Mouse (Mus musculus): ENCODE measurements around the gene Cdc42.

The Cdc42 gene

DNA sequence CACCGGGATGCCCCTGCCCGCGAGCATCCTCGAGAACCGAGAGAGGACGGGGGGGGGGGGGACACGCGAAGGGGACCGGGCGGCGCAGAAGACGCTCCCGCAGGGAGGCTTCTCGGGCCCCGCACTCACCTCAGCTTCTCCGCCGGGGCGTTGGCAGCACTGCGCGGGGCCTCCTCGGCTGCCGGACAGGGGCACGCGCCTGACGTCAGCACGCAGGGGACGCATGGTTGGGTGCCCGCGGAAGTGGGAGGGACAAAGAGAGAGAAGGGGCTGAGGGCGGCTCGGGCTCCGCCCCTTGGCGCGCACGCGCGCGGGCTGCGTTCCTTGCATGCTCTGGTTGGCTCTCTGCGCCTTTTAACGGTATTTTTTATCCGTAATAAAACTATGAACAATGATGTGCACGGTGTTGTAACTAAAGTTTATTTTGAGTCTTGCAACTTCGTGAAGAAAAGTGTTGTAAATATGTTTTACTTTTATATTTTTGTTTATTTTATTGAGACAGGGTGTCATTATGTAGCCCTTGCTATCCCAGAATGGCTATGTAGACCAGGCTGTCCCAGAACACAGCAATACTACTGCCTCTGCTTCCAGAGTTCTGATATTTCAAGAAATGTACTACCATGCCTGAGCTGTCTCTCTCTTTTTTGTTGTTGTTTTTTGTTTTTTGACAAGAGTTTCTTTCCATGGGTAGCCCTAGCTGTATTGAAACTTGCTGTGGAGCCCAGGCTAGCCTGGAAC, at the start of gene Cdc42:
Cdc42 (minus strand) TSS at position 204 of the 738 bp plus-strand sequence.
- DNase-seq (ENCODE audit: low read depth, low spot score): peak; percentile 98

DNA sequence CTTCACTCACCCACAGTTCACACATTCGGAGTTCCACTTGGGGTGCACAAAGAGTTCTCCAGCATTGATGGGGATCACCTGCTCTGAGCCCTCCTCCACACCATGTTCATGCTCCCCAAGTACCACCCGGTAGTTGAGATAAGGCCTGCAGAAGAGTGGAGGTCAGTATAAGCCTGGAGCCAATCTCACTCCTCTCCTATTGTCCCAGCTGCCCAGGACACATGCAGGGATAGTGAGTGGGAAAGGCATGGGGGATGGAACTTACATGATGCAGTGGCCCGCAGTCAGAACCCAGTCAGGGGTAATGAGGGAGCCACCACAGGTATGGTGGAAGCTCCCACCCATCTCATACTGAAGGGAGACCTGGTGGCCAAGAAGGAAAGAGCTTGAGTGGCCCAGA, 48.1 kb upstream of the Cdc42 start:
- no peak for DNase-seq (ENCODE audit: low read depth, low spot score)

DNA sequence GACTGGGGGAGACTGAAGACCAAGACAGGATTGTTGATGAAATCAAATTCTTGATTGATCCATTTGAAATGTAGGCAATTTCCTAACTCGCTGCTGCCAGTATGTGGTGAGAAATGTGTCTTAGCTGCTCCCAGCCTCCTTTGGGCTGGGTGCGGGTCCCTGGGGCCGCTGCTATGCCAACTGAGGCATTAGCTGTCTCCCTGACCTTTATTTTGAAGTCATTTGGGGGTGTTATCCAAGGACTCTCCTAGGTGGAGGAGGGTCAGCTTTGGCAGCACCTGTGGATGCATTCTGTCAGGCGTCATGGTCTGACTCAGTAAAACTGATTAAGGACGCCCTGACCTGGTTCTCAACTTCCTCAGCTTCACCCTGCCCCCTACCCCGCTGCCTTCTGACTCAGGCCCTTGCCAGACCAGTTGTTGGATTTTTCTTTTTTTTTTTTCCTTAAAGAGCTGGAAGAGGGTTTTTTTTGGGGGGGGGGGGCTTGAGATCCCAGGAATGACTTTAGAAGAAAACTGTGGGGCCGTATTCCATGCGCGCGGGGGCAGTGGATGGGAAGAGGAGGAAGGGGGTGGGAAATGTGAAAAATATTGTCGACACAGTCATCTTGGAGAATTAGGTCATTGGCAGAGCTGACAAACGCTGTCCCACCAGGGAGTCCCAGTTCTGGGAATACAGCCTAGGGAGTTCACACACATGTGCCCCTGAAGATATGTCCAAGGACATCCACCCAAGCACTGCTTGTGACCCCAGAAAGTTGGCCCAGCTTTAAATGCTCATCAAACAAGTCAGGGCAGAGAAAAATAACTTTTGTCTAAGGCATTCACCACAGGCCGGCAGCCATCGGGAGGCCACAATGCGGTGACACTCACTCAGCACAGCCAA, 39.4 kb upstream of the Cdc42 start:
- no peak for DNase-seq (ENCODE audit: low read depth, low spot score)

DNA sequence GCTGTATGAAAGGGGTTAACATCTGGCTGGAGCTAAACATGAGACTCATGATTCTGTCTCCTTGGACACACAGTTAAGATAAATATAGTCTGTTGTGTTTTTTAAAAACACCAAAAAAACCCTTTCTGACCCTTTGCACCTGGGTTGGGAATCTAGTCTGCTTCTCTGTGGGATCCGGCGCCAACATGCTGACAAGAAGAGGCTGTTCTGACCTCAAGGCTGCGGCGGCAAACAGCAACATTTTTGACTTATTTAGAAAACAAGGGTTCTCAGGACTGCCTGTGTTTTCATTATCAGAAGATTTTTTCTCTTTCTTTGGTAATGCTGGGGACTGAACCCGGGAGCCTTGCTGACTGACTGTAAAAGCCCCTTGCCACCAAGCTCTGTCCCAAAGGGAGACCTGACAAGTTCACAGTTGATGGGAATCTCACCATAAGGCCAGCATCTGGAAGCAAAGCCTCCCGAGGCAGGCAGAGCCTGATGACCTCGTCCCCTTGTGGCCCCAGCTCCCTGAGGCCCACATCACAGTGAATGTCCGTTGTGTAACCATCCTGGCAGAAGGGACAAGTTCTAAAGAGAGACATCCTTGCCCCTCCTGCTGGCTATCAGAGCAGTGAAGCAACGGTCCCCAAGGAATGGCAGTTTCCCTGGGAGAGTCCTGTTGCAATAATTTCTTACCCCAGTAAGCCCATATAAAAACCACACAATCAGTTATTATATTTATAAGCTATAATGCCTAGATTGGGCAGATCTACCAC, 36.0 kb upstream of the Cdc42 start:
- no peak for DNase-seq (ENCODE audit: low read depth, low spot score)

DNA sequence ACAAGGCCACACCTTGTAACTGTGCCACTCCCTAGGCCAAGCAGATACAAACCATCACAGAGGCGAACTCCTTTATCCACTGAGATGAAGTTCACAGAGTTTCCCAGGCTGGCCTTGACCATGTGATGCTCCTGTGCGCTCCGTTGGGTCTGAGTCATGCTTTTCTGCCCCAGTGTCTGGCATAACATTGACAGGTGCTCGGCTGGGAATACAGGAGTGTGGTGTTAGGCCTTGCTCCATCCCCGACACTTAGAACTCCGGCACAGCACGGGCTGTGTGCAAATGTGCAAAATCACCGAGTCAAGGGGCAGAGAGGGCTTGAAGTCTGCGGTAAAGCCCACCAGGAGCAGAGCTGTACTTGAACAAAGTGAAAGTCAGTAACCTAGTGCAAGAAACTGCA, 35.4 kb upstream of the Cdc42 start:
- no peak for DNase-seq (ENCODE audit: low read depth, low spot score)

DNA sequence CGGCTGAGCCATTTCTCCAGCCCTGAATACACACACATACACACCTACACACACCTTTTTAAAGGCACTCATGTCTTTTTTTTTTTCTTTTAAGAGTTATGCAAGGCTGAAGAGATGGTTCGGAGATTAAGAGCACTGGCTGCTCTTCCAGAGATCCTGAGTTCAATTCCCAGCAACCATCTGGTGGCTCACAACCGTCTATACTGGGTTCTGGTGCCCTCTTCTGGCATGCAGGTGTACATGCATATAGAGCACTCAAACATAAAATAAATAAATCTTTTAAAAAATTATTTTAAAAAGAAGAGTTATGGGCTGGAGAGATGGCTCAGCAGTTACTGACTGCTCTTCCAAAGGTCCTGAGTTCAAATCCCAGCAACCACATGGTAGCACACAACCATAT, 33.8 kb upstream of the Cdc42 start:
- DNase-seq (ENCODE audit: low read depth, low spot score): peak; percentile 30

DNA sequence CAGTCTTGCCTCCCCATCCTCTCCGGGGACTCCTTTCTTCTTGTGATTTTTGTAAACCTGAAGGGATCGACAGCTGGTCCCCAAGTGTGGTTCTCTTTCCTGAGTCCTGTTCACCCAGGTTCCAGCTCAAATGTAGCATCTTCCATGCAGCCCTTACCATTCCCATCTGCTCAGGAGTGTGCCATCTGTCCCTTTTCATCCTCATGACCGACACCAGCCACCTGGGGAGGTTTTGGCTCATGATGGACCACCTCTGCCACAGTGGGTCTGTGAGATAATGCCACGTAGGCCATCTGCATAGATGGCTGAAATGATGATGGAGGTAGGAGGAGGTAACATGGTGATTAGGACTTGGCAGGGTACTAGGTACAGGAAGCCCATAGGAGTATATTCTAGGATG, 32.7 kb upstream of the Cdc42 start:
- no peak for DNase-seq (ENCODE audit: low read depth, low spot score)

DNA sequence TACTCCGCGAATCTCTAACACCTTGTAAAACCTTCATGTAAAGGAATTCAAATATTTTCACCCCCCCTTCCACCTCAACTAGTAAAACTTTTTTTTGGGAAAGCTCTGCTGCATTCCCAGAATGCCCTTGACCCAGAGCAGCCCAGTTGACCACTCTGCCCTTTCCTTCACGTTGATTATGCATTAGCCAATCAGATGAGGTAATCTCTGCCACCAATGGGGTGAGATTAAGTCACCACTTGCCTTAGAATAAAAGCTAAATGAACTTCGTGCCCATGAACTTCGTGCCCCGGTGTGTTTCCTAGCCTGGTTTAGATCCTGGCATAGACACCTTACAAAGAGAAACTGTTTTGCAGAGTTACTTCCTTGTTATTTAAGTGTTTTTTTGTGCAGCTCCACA, 31.5 kb upstream of the Cdc42 start:
- peak; percentile 36 for DNase-seq (ENCODE audit: low read depth, low spot score)

DNA sequence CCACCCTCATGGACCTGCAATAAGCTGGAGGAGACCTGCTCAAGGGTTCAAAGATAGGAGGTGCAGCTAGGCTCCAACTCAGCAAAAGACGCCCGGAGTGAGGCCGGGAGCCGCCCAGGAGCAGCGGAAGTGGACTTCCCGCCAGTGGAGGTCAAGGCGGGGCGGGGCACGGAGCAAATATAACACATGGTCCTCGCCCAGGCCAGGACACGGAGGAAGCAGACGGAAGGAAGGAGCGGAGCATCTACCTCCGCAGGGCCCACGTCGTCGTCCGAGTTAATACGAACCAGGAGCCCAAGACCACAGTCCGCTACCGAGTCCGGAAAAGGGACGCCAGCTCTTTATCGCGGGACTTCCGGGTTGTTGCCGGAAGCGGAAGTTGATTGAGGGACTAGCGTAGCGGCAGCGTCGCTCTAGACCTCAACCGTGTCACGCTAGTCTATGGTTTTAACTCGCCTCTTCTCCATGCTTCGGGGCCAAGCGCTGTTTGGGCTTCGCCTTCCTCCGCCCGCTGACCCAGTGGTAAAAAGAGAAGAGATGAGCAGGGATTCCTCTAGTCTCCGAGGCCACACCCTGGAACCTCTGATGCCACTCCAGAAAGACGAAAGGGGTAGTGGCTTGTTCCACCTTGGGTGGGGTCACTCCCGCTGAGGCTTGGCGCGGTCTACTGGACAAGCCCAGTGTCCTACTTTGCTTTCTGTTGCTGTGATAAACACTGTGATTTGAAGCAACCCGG, 30.7 kb upstream of the Cdc42 start:
- DNase-seq (ENCODE audit: low read depth, low spot score): peak; percentile 91

DNA sequence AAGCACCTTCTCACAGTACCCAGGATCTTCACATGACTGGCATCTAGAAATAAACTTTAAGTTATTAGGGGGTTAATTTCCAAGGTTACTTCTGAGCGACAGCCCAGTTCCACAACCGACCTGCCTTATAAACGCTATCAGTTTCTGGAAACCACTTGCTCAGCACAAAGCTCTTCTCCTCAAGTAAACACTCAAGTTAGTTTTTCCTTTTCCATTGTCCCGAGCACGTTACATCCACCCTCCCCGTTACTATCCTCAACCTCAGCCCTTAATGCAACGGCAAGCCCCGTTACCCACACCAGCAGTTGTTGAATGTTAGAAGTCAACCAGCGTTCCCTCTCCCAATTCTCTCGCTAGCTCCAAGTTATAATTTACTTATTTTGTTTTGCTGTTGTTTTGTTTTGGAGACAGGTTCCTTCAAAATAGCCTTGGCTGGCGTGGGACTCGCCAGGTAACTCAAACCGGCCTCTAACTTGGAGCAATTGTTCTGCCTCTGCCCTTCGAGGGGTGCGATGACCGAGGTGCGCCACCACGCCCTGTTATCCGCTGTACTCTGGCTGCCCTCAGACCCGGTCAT, 30.1 kb upstream of the Cdc42 start:
- DNase-seq (ENCODE audit: low read depth, low spot score): peak; percentile 26

DNA sequence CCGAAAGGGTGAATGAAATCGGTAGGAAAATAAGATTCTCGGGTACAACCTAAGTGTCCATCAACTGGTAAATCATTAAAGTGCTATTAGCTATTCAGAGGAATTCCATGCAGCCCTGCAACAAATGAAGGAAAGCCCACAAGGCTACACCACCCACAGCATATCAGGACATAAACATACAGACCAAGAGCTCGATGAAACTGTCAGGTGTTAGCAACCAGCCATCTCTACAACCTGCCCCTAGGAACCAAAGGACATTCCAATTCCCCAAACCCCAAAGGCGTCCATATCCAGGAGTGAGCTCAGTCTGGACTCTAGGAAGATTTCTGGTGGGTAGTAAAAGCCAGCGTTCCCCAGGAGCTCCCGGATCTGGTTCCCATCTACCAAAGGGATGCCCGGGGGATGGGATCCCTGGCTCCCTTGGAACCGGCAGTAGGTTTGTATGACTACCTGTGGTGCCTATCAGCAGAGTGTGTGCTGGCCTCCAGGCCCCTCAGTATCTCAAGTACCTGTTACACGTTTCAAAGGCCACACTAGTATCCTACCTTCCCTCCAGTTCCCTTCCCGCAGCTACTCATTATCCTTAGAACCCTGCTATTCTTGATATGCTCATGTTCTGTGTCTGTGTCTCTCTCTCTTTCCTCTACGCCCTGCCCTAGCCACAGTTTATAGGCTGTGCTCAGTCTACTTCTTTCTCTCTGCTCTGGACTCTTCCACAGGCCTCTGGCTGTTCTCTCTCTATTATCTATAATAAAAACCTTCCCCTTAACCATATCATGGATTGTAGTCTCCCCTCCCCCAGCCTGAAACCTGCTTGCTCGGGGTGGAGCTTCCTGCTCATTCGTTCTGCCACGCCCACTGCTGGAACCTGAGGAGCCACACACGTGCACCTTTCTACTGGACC, 23.4 kb upstream of the Cdc42 start:
- no peak for DNase-seq (ENCODE audit: low read depth, low spot score)

DNA sequence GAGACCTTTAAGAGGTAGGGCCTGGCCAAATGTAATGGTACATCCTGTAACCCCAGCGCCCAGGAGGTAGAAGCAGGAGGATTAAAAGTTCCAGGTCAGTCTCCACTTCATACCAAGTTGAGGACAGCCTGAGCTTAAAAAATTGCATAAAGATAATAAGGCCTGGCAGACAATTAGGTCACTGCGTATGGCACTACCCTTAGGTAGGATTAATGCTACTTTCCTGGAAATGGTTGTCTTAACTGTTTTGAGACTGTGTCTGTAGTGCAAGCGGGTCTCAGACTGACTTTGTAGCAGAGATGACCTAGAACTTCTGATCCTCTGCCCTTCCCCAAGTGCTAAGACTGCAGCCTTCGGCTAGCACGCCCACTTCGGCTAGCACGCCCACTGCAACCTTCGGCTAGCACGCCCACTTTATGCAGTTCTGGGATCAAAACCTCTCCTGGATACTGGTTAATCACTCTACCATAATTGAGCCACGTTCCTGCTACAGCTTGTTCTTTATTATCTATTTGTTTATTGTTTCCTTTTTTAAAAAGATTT, 22.3 kb upstream of the Cdc42 start:
- no peak for DNase-seq (ENCODE audit: low read depth, low spot score)

DNA sequence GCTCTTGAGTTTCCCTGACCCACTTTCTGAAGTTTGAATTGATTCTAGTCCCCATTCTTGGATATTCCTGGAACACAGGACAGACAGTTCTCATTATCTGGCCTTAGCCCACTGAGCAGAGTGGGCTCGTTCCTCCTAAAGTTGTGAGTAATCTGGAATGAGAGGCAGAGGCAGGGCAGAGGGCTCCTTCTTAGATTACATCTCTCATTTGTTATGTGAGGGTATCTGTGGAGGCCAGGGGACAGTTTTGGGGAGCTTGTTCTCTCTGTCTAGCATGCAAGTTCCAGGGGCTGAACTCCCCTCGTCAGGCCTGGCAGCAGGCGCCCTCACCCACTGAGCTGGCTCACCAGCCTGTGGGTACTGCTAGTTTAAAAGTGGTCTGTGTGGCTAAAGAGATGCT, 21.6 kb upstream of the Cdc42 start:
- no peak for DNase-seq (ENCODE audit: low read depth, low spot score)

DNA sequence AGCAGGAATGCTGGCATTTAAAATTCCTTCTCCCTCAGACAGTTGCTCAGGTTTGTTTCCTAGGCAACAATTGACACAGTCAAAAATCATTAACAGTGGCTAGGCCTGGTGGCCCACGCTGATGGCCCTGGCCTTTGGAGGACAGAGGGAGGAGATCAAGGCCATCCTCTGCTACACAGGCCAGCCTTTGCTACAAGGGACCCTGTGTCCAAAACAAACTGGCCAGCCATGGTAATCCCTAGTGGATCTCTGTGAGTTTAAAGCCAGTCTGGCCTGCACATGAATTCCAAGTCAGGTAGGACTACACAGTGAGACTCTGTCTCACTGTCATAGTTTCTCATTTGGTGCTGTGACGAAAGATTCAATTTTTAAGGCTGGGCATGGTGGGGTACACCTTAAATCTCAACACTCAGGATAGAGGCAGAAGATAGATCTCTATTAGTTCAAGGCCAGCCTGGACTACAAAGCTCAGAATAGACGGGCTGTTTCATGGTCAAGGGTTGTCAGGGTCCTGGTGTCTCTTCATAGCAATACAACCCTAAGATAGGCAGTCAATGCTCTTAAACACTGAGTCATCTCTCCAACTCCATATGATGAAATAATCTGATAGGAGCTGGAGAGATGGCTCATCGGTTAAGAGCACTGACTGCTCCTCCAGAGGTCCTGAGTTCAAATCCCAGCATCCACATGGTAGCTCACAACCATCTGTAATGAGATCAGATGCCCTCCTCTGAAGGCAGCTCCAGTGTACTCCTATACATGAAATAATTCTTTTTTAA, 20.2 kb upstream of the Cdc42 start:
- no peak for DNase-seq (ENCODE audit: low read depth, low spot score)

DNA sequence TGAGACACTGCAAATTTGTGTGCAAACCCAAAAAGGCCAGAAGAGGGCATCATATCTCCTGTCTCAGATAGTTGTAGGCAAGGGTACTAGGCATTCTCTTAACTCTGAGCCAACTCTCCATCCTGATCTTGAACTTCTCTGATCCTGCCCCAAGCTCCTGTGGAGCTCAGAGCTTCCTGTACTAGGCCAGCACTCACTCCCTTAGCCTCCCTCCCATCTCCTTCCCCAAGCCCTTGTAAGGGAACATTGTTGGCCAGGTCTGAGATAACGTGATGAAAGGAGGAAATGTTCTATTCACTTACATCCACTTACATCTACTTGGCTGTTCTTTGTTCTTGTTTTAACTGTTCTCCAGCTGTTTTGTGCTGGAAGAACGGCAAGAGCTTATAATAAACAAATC, 19.3 kb upstream of the Cdc42 start:
- no peak for DNase-seq (ENCODE audit: low read depth, low spot score)

DNA sequence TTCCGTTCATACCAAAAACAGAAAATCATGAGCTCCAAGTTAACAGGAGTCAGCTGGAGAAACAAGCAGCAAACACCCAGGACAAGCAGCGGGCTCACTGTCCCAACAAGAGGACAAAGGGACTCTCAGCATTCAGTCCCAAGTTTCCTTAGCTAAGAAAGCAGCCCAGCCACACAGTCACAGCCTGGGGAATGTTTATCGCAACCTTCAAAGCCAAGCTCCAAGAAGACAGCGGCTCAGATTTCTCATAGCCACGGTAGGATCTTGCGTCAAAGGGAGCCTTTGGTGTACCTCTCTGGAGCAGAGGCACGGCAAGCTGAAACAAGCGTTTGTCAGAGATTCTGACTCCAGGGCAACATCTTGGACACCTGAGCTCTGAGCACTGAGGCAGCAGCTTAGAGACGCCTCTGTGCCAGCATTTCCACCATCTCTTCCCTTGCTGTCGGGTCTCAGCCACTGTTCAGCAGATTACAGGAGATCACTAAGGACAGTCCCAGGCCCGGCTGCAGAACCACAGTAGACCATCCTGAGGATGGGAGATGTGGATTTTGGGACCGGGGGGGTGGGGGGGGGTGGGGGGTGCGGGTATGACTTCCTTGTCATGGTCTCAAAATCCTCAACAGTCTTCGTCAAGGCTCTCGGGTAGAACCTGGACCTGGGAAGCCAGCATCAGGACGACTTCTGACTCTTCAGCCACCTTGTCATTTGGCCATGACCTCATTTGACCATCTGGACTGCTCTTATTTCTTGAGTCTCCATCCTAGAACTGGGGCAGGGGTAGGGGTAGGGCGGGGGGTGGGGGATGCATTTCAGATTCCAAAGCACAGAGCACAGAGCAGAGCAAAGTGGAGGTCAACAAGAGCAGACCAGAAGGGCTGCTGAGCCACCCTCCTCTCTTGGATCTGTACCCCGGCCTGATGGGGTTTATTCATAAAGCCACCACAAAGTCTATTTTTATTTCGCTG, 18.1 kb upstream of the Cdc42 start:
- DNase-seq (ENCODE audit: low read depth, low spot score): no peak

DNA sequence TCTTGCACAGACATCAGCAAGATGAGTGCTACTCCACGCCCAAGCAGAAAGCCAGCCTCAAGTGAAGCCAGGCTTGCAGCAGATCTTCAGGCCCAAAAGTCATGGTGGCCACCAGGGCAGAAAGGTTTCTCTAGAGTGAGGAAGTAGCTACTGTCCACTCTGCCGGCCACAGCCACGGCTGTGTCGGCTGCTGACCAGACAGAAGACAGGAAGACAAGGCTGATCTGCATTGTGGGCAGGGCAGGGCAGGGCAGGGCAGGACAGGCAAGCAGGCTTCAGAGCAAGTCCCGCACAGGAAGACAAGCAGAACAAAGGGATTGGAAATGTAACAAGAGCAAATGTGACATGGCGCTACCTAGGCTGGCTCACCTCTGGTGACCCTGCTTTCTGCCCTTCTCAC, 16.2 kb upstream of the Cdc42 start:
- DNase-seq (ENCODE audit: low read depth, low spot score): no peak

Measured in CD4-positive helper T cell, adult 2 months (primary cell).